Mouse (Mus musculus) thymus, adult 2 months (tissue): ENCODE measurements around the gene Chp1.

Source experiments
- CTCF ChIP-seq: fragments of 200-500 bp; IDR thresholded peaks from 2 replicates; pipeline ENCODE4 v1.5.1; 2012; ENCODE audit warnings: mild to moderate bottlenecking, control low read depth, low read length, moderate library complexity, borderline replicate concordance; ENCODE audit not compliant: control insufficient read depth, poor library complexity, insufficient read depth; ENCODE audit errors: extremely low read depth
- POLR2A ChIP-seq: fragments of 200-500 bp; IDR thresholded peaks from 2 replicates; pipeline ENCODE4 v1.6.1; 2012; ENCODE audit warnings: mild to moderate bottlenecking, low read length, control low read depth, moderate library complexity; ENCODE audit not compliant: control insufficient read depth, poor library complexity, insufficient read depth; ENCODE audit errors: extremely low read depth

GRCm38 (mm10) chr2:119607023-119607422, 59.5 kb downstream of the Chp1 start:
- TF ChIP-seq CTCF (no peak), POLR2A (no peak)
